Mouse (Mus musculus) liver, embryonic 15.5 days (tissue): ENCODE results near the gene Nupr1. TPM values are rescaled to one million over a fixed set of nuclear protein-coding genes. Genes with fewer than 3 reads are reported as not detected.

ENCODE experiments used
- ATAC-seq: fragments of 200-750 bp; cut with Nextera tagmentation; 2 replicates; pipeline ENCODE4 v1.8.0; 2017; ENCODE audit warnings: moderate number of reproducible peaks, mild to moderate bottlenecking, moderate library complexity; ENCODE audit not compliant: insufficient read depth
- H3K27ac ChIP-seq: fragments of 300-500 bp; sonication (generic); replicated peaks from 2 replicates; pipeline ENCODE4 v1.5.1; 2015; ENCODE audit warnings: mild to moderate bottlenecking, inconsistent platforms
- H3K27me3 ChIP-seq: fragments of 300-500 bp; sonication (generic); 2 replicates; pipeline ENCODE4 v1.6.1; 2015; ENCODE audit warnings: mild to moderate bottlenecking, inconsistent platforms
- H3K36me3 ChIP-seq: fragments of 300-500 bp; sonication (generic); replicated peaks from 2 replicates; pipeline ENCODE4 v1.6.1; 2015; ENCODE audit warnings: moderate library complexity, mild to moderate bottlenecking, inconsistent platforms
- H3K4me1 ChIP-seq: fragments of 300-500 bp; sonication (generic); replicated peaks from 2 replicates; pipeline ENCODE4 v1.6.1; 2015; ENCODE audit warnings: inconsistent platforms
- H3K4me2 ChIP-seq: fragments of 300-500 bp; sonication (generic); 2 replicates; pipeline ENCODE4 v1.6.1; 2015; ENCODE audit warnings: moderate library complexity, mild to moderate bottlenecking, inconsistent platforms
- H3K4me3 ChIP-seq: fragments of 300-500 bp; sonication (generic); replicated peaks from 2 replicates; pipeline ENCODE4 v1.5.1; 2015; ENCODE audit warnings: mild to moderate bottlenecking, inconsistent platforms
- H3K9ac ChIP-seq: fragments of 300-500 bp; sonication (generic); 2 replicates; pipeline ENCODE4 v1.6.1; 2015; ENCODE audit warnings: moderate library complexity, mild to moderate bottlenecking, inconsistent platforms
- H3K9me3 ChIP-seq: fragments of 300-500 bp; sonication (generic); replicated peaks from 2 replicates; pipeline ENCODE4 v1.6.1; 2016; ENCODE audit warnings: inconsistent platforms
- WGBS: fragments of 180-500 bp; shearing (Covaris S2); methylation state at CpG from one replicate; pipeline ENCODE4 v1.1.7; 2015; ENCODE audit warnings: mixed read lengths; ENCODE audit not compliant: insufficient replicate concordance; 5-methylcytosine and 5-hydroxymethylcytosine counted together
- microRNA-seq: library from miRNA; unstranded; fragments of <30 nt; microRNA quantifications from one replicate; pipeline ENCODE4, GENCODE M21; 2016
- polyA plus RNA-seq: library from polyadenylated mRNA; unstranded; fragments of >200 nt; fragmentation: Nextera tagmentation; extraction: Ambion mirVana; gene quantifications from 2 replicates; pipeline ENCODE4 v1.2.1, GENCODE M21; 2015

The Nupr1 gene
- polyA plus RNA-seq, 1 experiment from 2014 or later = 3.7 TPM

DNA sequence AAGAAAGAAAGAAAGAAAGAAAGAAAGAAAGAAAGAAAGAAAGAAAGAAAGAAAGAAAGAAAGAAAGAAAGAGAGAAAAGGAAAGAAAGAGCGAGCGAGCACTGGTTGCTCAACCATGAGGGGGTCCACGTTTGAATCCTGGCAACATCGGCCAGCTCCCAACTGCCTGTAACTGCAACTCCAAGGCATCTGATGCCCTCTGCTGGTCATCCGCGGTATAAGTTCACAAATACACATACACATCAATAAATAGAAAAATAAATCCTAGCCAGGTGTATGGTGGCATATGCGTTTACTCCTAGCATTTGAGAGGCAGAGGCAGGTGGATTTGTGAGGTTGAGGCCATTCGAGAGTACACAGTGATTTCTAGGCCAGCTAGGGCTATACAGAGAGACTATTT lies 53.7 kb downstream of the Nupr1 start:
- no peak overlapping the region for H3K27ac ChIP-seq
- H3K9me3 ChIP-seq = no peaks in the 10 kb centered on the region
- H3K36me3 ChIP-seq = peaks cover 37% of the 10 kb centered on the region
- WGBS = 49% methylated on average over 8 of the region's 8 CpGs
- H3K4me2 ChIP-seq = no peak overlapping the region
- no peak for ATAC-seq
- no peak overlapping the region for H3K4me3 ChIP-seq
- no peaks in the 10 kb centered on the region for H3K4me1 ChIP-seq
- H3K27me3 ChIP-seq = no peaks in the 10 kb centered on the region
- no peak overlapping the region for H3K9ac ChIP-seq

Small RNA genes lying within 50 kb of the gene (microRNA-seq; reads per million reads assigned to microRNA genes)
- gene Mir7059 = 1.3 reads per million

Other genes starting within 250 kb of the Nupr1 start
- 2.0 and 2.9 TPM in 2 replicates for gene Nfatc2ip, start 234.1 kb downstream of the Nupr1 start, polyA plus RNA-seq
- 2.3 and 3.1 TPM in 2 replicates for gene Cd19, start 216.0 kb downstream of the Nupr1 start, polyA plus RNA-seq
- gene Rabep2, start 202.1 kb downstream of the Nupr1 start, polyA plus RNA-seq = 6.3 TPM in 2 replicates
- 9.8 and 16.5 TPM in 2 replicates for gene Atp2a1, start 167.8 kb downstream of the Nupr1 start, polyA plus RNA-seq
- gene Sh2b1, start 155.4 kb downstream of the Nupr1 start, polyA plus RNA-seq = 13.6 and 15.1 TPM in 2 replicates
- 81.2 and 96.3 TPM in 2 replicates for gene Tufm, start 143.5 kb downstream of the Nupr1 start, polyA plus RNA-seq
- 26.2 and 26.8 TPM in 2 replicates for gene Atxn2l, start 127.4 kb downstream of the Nupr1 start, polyA plus RNA-seq
- 79.3 and 86.2 TPM in 2 replicates for gene Eif3c, start 64.5 kb downstream of the Nupr1 start, polyA plus RNA-seq
- 2.3 and 2.5 TPM in 2 replicates for gene Apobr, start 45.9 kb downstream of the Nupr1 start, polyA plus RNA-seq
- 11.9 and 12.6 TPM in 2 replicates for gene Cln3, start 45.0 kb downstream of the Nupr1 start, polyA plus RNA-seq
- 0.12 and 0.18 TPM in 2 replicates for gene Il27, start 35.9 kb downstream of the Nupr1 start, polyA plus RNA-seq
- gene Sgf29, start 18.4 kb upstream of the Nupr1 start, polyA plus RNA-seq = 29.1 and 31.0 TPM in 2 replicates
- gene Sult1a1, start 45.6 kb upstream of the Nupr1 start, polyA plus RNA-seq = 37.8 and 52.1 TPM in 2 replicates
- 71.8 and 82.7 TPM in 2 replicates for gene Bola2, start 64.5 kb upstream of the Nupr1 start, polyA plus RNA-seq
- 3.0 TPM in 2 replicates for gene Slx1b, start 64.9 kb upstream of the Nupr1 start, polyA plus RNA-seq
- gene Coro1a, start 76.9 kb upstream of the Nupr1 start, polyA plus RNA-seq = 109 and 118 TPM in 2 replicates
- 20.0 and 23.5 TPM in 2 replicates for gene Mapk3, start 128.7 kb upstream of the Nupr1 start, polyA plus RNA-seq
- 0.74 and 0.84 TPM in 2 replicates for gene Gdpd3, start 135.5 kb upstream of the Nupr1 start, polyA plus RNA-seq
- gene Ypel3, start 146.1 kb upstream of the Nupr1 start, polyA plus RNA-seq = 103 and 119 TPM in 2 replicates
- gene Tbx6, start 150.6 kb upstream of the Nupr1 start, polyA plus RNA-seq = 0.50 and 0.79 TPM in 2 replicates
- 107 and 113 TPM in 2 replicates for gene Ppp4c, start 161.6 kb upstream of the Nupr1 start, polyA plus RNA-seq
- not detected in 2 replicates for gene Fam57b, start 166.8 kb upstream of the Nupr1 start, polyA plus RNA-seq
- not detected in 2 replicates for gene 4930451I11Rik, start 200.8 kb upstream of the Nupr1 start, polyA plus RNA-seq
- gene Doc2a, start 216.6 kb upstream of the Nupr1 start, polyA plus RNA-seq = 0.09 TPM in 1 of 2 replicates, not detected in the other
- gene Hirip3, start 231.1 kb upstream of the Nupr1 start, polyA plus RNA-seq = 8.6 and 13.6 TPM in 2 replicates
- gene Ino80e, start 231.5 kb upstream of the Nupr1 start, polyA plus RNA-seq = 29.4 and 33.9 TPM in 2 replicates